Mouse (Mus musculus) ES-Bruce4 (cell line): ENCODE results near the gene Cdk17.

ENCODE experiments used
- CTCF ChIP-seq: IDR thresholded peaks from one replicate; pipeline ENCODE4 v1.8.1; 2011; ENCODE audit warnings: low read depth, low read length
- EP300 ChIP-seq: IDR thresholded peaks from 2 replicates; pipeline ENCODE4 v1.6.1; 2011; ENCODE audit warnings: low read depth, low read length; ENCODE audit not compliant: insufficient read depth
- POLR2A ChIP-seq: IDR thresholded peaks from one replicate; pipeline ENCODE4 v1.8.1; 2011; ENCODE audit warnings: low read length; ENCODE audit not compliant: insufficient read depth

DNA sequence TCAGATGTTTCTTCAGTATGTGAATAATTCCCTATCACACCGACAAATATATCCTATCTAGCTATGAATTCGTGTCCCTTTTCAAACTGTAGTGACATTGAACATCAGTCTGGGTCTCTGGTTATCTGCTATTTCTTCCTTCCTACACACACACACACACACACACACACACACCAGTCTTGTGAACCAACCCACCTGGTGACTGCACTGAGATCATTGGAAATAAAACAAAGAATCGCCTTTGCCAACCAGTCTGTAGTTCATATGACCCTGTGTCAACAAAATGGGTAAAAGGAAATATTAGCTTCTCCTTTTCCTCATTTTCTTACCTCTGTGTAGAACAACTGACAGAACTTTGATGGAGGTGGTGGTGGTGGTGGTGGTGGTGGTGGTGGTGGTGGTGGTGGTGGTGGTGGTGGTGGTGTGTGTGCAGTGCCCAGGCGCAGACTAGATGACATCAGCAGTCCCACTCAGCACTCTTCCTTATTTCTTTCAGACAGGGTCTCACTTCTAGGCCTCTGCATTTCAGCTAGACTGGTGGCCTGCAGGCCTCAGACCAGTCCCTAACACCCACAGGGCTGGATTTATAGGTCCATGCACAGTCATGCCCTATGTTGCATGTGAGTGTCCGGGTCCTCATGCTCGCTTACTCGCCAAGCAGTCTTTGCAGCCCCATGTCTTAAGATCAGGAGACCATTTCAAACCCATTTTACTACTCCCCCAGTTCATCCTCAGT lies 85.7 kb downstream of the Cdk17 start:
- TF ChIP-seq EP300 (no peak), POLR2A (no peak), CTCF (no peak)
